Mouse (Mus musculus): Measurements from ENCODE around the gene Cmtm8.

- TF ChIP-seq CTCF (IDR thresholded peaks at IDR 0.05; ENCODE audit: control insufficient read depth, insufficient read depth, insufficient read length): no peak
- no peak for TF ChIP-seq MAX (IDR thresholded peaks at IDR 0.05)
- TF ChIP-seq CEBPB (IDR thresholded peaks at IDR 0.05; ENCODE audit: low read depth): no peak
- no peak for TF ChIP-seq USF1 (IDR thresholded peaks at IDR 0.05; ENCODE audit: low read depth)
- no peak for TF ChIP-seq FOSL1 (IDR thresholded peaks at IDR 0.05; ENCODE audit: insufficient read depth, low read length, poor library complexity, severe bottlenecking)
- TF ChIP-seq MYOG (IDR thresholded peaks at IDR 0.05; ENCODE audit: control insufficient read depth, extremely low read depth, insufficient read length): no peak
Measured at GRCm38 (mm10) chr9:114758272-114758671, 85.7 kb downstream of the Cmtm8 start.
